Mouse (Mus musculus): Measurements from ENCODE around the gene Abcb9.

DNA sequence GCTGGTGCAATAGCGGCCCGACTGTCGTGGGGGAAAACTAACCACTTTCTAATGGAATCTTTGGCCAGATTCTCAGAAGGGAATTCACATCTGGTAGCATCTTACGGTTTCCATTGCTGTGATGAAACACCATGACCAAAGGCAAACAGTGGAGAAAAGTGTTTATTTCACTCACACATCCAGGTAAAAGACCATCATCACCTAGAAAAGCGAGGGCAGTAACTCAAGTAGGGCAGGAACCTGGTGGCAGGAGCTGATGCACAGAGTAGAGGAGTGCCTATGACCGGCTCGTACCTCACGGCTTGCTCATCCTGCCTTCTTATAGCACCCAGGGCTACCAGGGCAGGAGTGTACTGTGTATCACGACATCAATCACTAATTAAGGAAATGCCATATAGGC lies 8.0 kb upstream of the Abcb9 start:
- TF ChIP-seq CTCF (IDR thresholded peaks at IDR 0.05; ENCODE audit: borderline replicate concordance, insufficient read depth, low read length) = no peak
- TF ChIP-seq POLR2A (IDR thresholded peaks at IDR 0.05; ENCODE audit: low read depth, low read length) = no peak
